Mouse (Mus musculus) thymus, adult 2 months (tissue): ENCODE measurements around the gene Fndc3a. TPM values are rescaled to one million over a fixed set of nuclear protein-coding genes. Genes with fewer than 3 reads are reported as not detected.

Source experiments
- DNase-seq: peaks from one replicate; pipeline ENCODE4 v3.0.0; 2021
- H3K27ac ChIP-seq: fragments of 200-500 bp; 2 replicates; pipeline ENCODE4 v1.5.1; 2012; ENCODE audit warnings: low read length, control low read depth; ENCODE audit not compliant: control insufficient read depth, insufficient read depth
- H3K27me3 ChIP-seq: fragments of 200-500 bp; 2 replicates; pipeline ENCODE4 v1.6.1; 2012; ENCODE audit warnings: mild to moderate bottlenecking, low read length, moderate library complexity, mixed read lengths; ENCODE audit not compliant: control insufficient read depth, insufficient read depth
- H3K36me3 ChIP-seq: fragments of 200-500 bp; 2 replicates; pipeline ENCODE4 v1.6.1; 2012; ENCODE audit warnings: mild to moderate bottlenecking, low read length, moderate library complexity; ENCODE audit not compliant: control insufficient read depth, insufficient read depth
- H3K4me1 ChIP-seq: fragments of 200-500 bp; replicated peaks from 2 replicates; pipeline ENCODE4 v1.6.1; 2012; ENCODE audit warnings: low read length; ENCODE audit not compliant: control insufficient read depth, insufficient read depth
- H3K4me3 ChIP-seq: fragments of 200-500 bp; 2 replicates; pipeline ENCODE4 v1.5.1; 2012; ENCODE audit warnings: mild to moderate bottlenecking, low read length, control low read depth, moderate library complexity; ENCODE audit not compliant: control insufficient read depth, insufficient read depth
- CTCF ChIP-seq: fragments of 200-500 bp; IDR thresholded peaks from 2 replicates; pipeline ENCODE4 v1.5.1; 2012; ENCODE audit warnings: mild to moderate bottlenecking, control low read depth, low read length, moderate library complexity, borderline replicate concordance; ENCODE audit not compliant: control insufficient read depth, poor library complexity, insufficient read depth; ENCODE audit errors: extremely low read depth
- POLR2A ChIP-seq: fragments of 200-500 bp; IDR thresholded peaks from 2 replicates; pipeline ENCODE4 v1.6.1; 2012; ENCODE audit warnings: mild to moderate bottlenecking, low read length, control low read depth, moderate library complexity; ENCODE audit not compliant: control insufficient read depth, poor library complexity, insufficient read depth; ENCODE audit errors: extremely low read depth
- WGBS: fragments of 180-500 bp; shearing (Covaris S2); methylation state at CpG from one replicate; pipeline ENCODE4 v1.1.7; 2018; 5-methylcytosine and 5-hydroxymethylcytosine counted together
- polyA plus RNA-seq: library from polyadenylated mRNA; depleted of rRNA; stranded (reverse); fragments of >200 nt; gene quantifications from 2 replicates; pipeline ENCODE4 v1.2.3, GENCODE M21; 2012

The Fndc3a gene
- polyA plus RNA-seq, 1 experiment, result 39.1 TPM

DNA sequence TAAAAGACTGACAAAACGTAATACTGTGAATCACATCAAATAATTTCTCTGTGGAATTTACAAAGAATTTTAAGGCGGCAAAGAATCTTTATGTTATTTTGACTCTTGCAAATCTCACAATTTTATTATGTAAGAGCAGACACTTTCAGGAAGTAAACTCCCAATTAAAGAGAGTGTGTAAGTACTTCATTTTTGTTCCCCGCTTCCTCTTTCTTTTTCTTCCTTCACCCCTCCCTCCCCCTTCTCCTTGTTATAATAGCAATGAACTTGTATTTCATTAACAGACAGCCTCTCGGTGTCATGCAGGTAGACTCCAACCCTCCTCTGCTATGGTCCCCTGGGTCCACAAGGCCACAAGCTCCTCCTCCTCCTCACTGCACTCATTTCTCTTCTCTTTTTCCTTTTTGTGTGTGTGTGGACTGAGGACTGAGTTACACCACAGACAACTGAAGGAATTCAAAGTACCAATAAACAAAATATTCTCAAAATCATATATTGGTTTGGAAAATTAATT lies 24.9 kb downstream of the Fndc3a start:
- Histone ChIP-seq H3K27ac (no peak overlapping the region), H3K4me3 (no peak overlapping the region), H3K27me3 (no peaks in the 10 kb centered on the region), H3K4me1 (no peaks in the 10 kb centered on the region), H3K36me3 (no peaks in the 10 kb centered on the region)
- TF ChIP-seq POLR2A (no peak), CTCF (no peak)
- no peak for DNase-seq
- WGBS, result 63% methylated on average over 4 of the region's 4 CpGs

DNA sequence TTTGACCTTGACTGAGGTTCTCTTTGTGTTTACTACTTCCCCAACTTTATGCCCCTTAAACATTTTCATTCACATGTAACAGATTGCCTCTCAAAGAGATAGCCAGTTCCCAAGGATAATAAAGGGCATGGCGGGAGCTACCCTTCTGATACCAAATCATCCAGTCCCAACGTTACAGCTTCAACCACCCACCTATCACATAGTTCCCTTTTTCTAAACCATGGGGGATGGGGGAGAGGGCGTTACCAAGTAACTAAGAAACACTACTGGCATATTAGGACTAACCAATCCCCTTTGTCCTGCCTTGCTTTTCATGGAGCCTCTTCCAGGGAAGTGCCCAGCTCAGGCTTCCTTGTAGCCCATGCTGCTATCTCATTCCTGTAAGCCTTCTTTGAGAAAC lies 32.6 kb downstream of the Fndc3a start:
- no peak for DNase-seq
- Histone ChIP-seq H3K27ac (no peak overlapping the region), H3K4me1 (no peaks in the 10 kb centered on the region), H3K36me3 (no peaks in the 10 kb centered on the region), H3K4me3 (no peak overlapping the region), H3K27me3 (no peaks in the 10 kb centered on the region)
- TF ChIP-seq CTCF, result no peak
- TF ChIP-seq POLR2A, result no peak
- WGBS, result 80% methylated on average over 3 of the region's 3 CpGs

DNA sequence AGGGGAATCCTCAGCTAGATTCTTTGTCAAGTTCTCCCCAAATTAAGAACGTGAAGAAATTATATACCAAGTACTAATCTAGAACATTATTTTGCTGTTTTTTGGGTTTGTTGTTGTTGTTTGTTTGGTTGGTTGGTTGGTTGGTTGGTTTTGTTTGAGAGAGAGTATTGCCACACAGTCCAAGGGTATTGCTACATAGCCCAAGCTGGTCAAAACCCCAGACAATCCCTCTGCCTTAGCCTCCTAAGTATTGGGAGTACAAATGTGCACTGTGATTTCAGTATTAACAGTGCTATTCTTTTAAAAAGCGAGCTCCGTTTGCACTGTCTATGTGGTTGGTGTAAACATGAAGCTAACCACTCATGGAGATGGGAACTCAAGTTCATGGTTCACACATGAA lies 37.9 kb downstream of the Fndc3a start:
- TF ChIP-seq CTCF (no peak), POLR2A (no peak)
- H3K27me3 ChIP-seq, result no peaks in the 10 kb centered on the region
- H3K27ac ChIP-seq, result no peak overlapping the region
- no peaks in the 10 kb centered on the region for H3K4me1 ChIP-seq
- over 99% methylated on average over 3 of the region's 3 CpGs for WGBS
- no peaks in the 10 kb centered on the region for H3K36me3 ChIP-seq
- DNase-seq, result no peak
- no peak overlapping the region for H3K4me3 ChIP-seq

DNA sequence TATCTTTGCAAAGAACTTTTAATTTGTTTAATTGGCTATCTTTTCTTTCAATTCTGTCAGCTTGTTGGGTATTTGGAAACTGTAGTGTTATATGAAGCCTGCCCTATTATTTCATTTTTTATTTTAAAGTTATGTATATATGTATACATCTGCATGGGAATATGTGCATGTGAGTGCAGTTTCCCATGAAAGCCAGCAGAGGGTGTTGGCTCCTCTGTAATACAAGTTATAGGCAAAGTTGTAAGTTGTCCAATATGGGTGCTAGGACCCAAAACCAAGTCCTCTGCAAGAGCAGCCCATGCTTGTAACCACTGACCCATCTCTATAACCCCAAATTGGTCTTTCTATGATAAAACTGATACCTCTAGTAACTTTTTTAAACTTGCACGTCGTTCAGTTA lies 38.8 kb downstream of the Fndc3a start:
- no peaks in the 10 kb centered on the region for H3K4me1 ChIP-seq
- no peak overlapping the region for H3K4me3 ChIP-seq
- H3K27me3 ChIP-seq, result no peaks in the 10 kb centered on the region
- 100% methylated on average over 2 of the region's 2 CpGs for WGBS
- TF ChIP-seq POLR2A, result no peak
- no peak for TF ChIP-seq CTCF
- no peaks in the 10 kb centered on the region for H3K36me3 ChIP-seq
- no peak overlapping the region for H3K27ac ChIP-seq
- no peak for DNase-seq

DNA sequence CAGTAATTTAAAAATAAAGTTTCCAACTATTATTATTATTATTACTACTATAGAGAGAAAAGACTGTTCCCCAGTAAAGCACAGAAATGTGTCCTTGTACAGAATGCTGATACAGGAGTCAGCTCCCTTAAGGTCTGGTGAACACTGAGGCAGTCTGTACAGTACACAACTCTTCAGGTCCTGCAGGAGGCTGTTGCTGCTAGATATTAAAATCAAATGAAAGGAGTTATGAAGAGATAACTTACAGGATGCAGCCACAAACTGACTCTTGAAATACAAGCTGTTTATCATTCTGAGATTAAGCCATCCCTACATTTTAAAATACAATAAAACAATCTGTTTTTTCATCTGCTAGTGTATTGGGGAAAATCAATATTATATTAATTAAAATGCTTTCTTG lies 60.5 kb downstream of the Fndc3a start:
- no peak overlapping the region for H3K4me3 ChIP-seq
- TF ChIP-seq CTCF, result no peak
- no peak for TF ChIP-seq POLR2A
- DNase-seq, result no peak
- no peaks in the 10 kb centered on the region for H3K27me3 ChIP-seq
- H3K4me1 ChIP-seq, result no peaks in the 10 kb centered on the region
- no peak overlapping the region for H3K27ac ChIP-seq
- H3K36me3 ChIP-seq, result peaks cover 9% of the 10 kb centered on the region; the same call in 1 of the 2 replicates

DNA sequence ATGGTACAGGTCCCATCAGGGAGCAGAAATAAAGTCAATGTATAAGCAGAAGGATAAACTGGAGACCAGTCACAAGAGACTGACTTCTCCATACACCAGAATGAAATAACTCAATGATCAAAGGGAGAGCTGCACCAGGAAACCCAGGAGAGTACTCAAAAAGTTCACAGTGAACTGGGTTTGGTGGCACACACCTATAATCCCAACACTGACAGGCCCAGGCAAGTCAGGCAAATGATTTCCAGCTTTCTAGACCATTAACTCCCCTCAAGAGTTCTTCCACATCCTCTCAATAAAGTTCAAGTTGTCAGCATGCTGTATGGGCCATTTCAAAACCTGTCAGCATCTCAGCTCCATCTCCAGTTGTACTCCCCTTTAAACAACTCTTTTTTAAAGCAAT lies 64.3 kb downstream of the Fndc3a start:
- DNase-seq, result no peak
- H3K36me3 ChIP-seq, result peaks cover 9% of the 10 kb centered on the region; the same call in 1 of the 2 replicates
- TF ChIP-seq POLR2A (no peak), CTCF (no peak)
- no peaks in the 10 kb centered on the region for H3K27me3 ChIP-seq
- H3K4me3 ChIP-seq, result no peak overlapping the region
- no peak overlapping the region for H3K27ac ChIP-seq
- no peaks in the 10 kb centered on the region for H3K4me1 ChIP-seq

DNA sequence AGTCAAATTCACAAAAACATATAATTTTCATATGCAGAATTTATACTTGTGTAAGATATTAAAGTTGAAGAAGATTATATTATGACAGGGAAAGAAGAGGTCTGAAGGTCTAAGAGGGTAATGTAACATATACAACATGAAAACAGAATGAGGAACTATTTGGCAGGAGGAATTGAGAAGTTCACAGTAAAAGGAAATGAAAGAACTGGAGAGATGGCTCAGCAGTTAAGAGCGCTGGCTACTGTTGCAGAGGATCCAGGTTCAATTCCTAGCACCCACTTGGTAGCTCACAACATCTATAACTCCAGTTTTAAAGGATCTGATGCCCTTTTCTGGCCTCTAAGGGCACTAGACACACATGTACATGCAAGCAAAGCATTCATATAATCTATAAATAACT lies 65.2 kb downstream of the Fndc3a start:
- 97% methylated on average over 1 of the region's 1 CpGs for WGBS
- TF ChIP-seq POLR2A (no peak), CTCF (no peak)
- DNase-seq, result no peak
- Histone ChIP-seq H3K27ac (no peak overlapping the region), H3K36me3 (peaks cover 5% of the 10 kb centered on the region; the same call in 1 of the 2 replicates), H3K4me3 (no peak overlapping the region), H3K4me1 (no peaks in the 10 kb centered on the region), H3K27me3 (no peaks in the 10 kb centered on the region)
